Mouse (Mus musculus): ENCODE measurements around the gene Olfr1143. TPM values are rescaled to one million over a fixed set of nuclear protein-coding genes. Genes with fewer than 3 reads are reported as not detected.

Olfr1143 gene
- polyA plus RNA-seq (2015; fragmentation: Nextera tagmentation; extraction: Ambion mirVana), result not detected in 2 replicates

DNA sequence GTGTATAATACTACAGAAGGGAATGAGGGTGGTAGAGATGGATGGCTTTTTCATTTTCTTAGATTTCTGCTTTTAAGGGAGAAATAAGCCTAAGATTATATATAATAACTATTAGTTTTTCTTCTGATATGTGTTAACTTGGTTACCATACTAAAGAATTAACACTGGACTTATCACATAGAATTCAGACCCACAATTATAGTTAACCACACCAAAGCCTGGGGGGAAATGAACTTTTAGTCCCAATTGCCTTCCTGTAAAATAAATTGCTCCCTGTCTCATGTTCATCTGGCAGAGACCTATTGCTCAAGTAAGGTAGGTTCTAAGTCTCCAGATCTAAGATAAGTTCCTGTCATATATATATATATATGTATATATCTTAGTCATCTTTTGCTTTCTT lies at the start of gene Olfr1143:
Gene Olfr1143, plus strand, starts transcription at position 301 of the 400 bp plus-strand sequence.
- H3K27ac ChIP-seq, result no peak within 1 kb of the TSS
- no peaks in the 10 kb centered on the region for H3K9me3 ChIP-seq (replicated peaks)
- no peaks in the 10 kb centered on the region for H3K36me3 ChIP-seq
- no peak within 1 kb of the TSS for H3K4me3 ChIP-seq
- H3K9ac ChIP-seq, result no peak within 1 kb of the TSS
- ATAC-seq (replicated peaks; ENCODE audit: insufficient number of reproducible peaks, insufficient read depth, low FRiP score, low read depth), result no peak
- no peaks in the 10 kb centered on the region for H3K4me1 ChIP-seq (replicated peaks)
- H3K4me2 ChIP-seq, result no peak within 1 kb of the TSS
- no peaks in the 10 kb centered on the region for H3K27me3 ChIP-seq

DNA sequence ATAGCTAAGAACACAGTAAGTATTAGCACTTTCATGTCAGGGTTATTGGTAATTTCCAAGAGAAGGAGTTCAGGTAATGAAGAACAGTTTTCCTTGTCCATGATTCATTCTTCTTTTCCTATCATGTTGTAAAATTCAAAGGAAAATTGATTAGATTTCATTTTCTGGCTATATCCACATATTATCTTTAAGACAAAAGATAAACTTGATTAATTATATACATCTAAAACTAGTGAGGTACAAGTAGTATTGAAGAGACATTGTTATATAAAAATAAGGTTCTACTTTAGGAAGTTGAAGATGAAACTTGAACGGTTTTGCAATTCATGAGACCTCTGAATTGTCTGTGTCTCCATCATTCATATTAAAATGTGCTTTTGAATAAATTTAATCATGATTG lies 46.5 kb upstream of the Olfr1143 start, which contains the start of gene Olfr1141:
Gene Olfr1141, minus strand, starts transcription at position 101 of the 400 bp plus-strand sequence.
- Histone ChIP-seq H3K27me3 (no peaks in the 10 kb centered on the region), H3K9ac (no peak within 1 kb of the TSS), H3K9me3 (replicated peaks) (no peaks in the 10 kb centered on the region), H3K36me3 (no peaks in the 10 kb centered on the region), H3K4me3 (no peak within 1 kb of the TSS), H3K27ac (no peak within 1 kb of the TSS), H3K4me1 (replicated peaks) (no peaks in the 10 kb centered on the region), H3K4me2 (no peak within 1 kb of the TSS)
- no peak for ATAC-seq (replicated peaks; ENCODE audit: insufficient number of reproducible peaks, insufficient read depth, low FRiP score, low read depth)
- WGBS, result 72% methylated on average over 1 of the region's 1 CpGs

DNA sequence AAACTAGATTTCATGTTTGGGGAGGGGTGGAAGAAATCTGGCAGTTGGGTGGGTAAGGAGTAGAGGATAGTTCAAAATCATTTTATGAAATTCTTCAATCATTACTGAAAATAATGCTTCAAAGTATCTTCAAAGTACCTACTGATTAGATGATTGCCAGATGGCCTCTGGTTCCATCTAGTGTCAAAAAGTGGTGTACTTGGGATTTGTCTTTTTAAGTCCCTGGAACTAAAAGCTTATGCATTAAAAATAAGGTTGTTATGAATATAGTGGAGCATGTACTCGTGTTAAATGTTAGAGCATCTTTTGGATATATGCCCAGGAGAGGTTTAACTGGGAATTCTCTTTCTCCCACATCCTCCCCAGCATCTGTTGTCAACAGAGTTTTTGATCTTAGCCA lies 24.2 kb upstream of the Olfr1143 start:
- Histone ChIP-seq H3K27me3 (no peaks in the 10 kb centered on the region), H3K9ac (no peak overlapping the region), H3K4me2 (no peak overlapping the region), H3K36me3 (no peaks in the 10 kb centered on the region), H3K9me3 (replicated peaks) (no peaks in the 10 kb centered on the region), H3K4me1 (replicated peaks) (no peaks in the 10 kb centered on the region), H3K4me3 (no peak overlapping the region), H3K27ac (no peak overlapping the region)
- 43% methylated on average over 1 of the region's 1 CpGs for WGBS
- no peak for ATAC-seq (replicated peaks; ENCODE audit: insufficient number of reproducible peaks, insufficient read depth, low FRiP score, low read depth)

DNA sequence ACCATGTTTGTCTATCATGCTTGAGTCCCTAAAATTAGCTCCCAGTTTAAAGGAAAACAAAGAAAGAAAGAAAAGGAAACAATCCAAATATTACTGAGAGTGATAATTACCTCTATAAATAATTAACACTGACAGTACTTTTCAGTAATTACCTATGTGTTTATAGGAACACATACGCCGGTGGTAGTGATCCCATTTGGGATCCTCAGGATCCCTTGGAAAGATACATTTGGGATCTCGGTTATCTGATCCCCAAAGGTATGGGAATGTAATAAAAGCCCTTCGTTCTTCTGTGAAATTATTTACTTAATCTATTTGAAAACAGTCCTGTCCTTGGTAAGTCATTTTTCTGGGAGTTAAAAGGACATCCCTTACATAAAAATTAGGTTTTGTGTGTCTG lies 21.2 kb upstream of the Olfr1143 start, which contains the start of gene Olfr152:
Gene Olfr152, plus strand, starts transcription at position 301 of the 400 bp plus-strand sequence.
- no peak within 1 kb of the TSS for H3K27ac ChIP-seq
- no peak for ATAC-seq (replicated peaks; ENCODE audit: insufficient number of reproducible peaks, insufficient read depth, low FRiP score, low read depth)
- no peak within 1 kb of the TSS for H3K9ac ChIP-seq
- H3K4me3 ChIP-seq, result no peak within 1 kb of the TSS
- no peaks in the 10 kb centered on the region for H3K9me3 ChIP-seq (replicated peaks)
- no peaks in the 10 kb centered on the region for H3K27me3 ChIP-seq
- WGBS, result 75% methylated on average over 4 of the region's 4 CpGs
- no peak within 1 kb of the TSS for H3K4me2 ChIP-seq
- no peaks in the 10 kb centered on the region for H3K36me3 ChIP-seq
- no peaks in the 10 kb centered on the region for H3K4me1 ChIP-seq (replicated peaks)

DNA sequence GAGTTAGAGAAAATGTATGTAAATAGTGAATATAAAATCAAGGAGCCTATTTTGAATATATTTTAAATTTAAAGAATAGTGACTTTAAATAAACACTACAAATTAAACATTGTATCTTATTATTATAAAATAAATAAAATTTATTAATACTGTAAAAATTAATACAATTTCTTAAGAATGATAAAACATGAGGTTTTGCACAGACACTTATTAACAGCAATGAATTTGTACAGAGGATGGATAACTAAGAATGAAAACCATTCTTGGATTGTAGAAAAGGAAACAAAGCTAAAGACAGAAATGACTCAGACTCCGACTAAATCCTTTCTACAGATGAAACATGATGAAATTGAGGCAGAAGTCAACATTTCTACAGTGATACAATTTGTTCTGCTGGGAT lies 9.1 kb downstream of the Olfr1143 start, which contains the start of gene Olfr1145:
Gene Olfr1145, plus strand, starts transcription at position 301 of the 400 bp plus-strand sequence.
- Histone ChIP-seq H3K27me3 (no peaks in the 10 kb centered on the region), H3K36me3 (no peaks in the 10 kb centered on the region), H3K9me3 (replicated peaks) (no peaks in the 10 kb centered on the region), H3K4me3 (no peak within 1 kb of the TSS), H3K4me2 (no peak within 1 kb of the TSS), H3K9ac (no peak within 1 kb of the TSS), H3K4me1 (replicated peaks) (no peaks in the 10 kb centered on the region), H3K27ac (no peak within 1 kb of the TSS)
- 70% methylated on average over 1 of the region's 1 CpGs for WGBS
- ATAC-seq (replicated peaks; ENCODE audit: insufficient number of reproducible peaks, insufficient read depth, low FRiP score, low read depth), result no peak

DNA sequence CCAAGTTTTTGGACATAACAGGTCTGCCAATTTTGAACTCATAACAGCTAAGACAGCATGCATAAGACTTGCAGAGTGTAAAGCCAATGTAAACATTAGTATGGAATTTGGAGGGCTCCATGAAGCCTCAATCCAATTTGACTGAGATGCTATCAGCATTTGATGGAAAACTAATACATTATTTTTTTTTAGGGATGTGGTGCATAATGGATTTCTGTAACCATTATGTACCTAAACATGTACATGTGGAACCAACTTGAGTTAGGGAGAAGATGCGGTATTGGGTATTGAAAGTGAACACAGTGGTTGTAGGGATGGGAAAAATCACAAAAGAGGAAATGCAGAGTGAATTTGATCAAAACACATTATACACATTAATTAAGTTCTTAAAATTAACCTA lies 29.8 kb downstream of the Olfr1143 start, which contains the start of gene Olfr1148:
Gene Olfr1148, plus strand, starts transcription at position 301 of the 400 bp plus-strand sequence.
- Histone ChIP-seq H3K27ac (no peak within 1 kb of the TSS), H3K9me3 (replicated peaks) (no peaks in the 10 kb centered on the region), H3K4me1 (replicated peaks) (no peaks in the 10 kb centered on the region), H3K27me3 (no peaks in the 10 kb centered on the region), H3K4me3 (no peak within 1 kb of the TSS), H3K36me3 (no peaks in the 10 kb centered on the region), H3K4me2 (no peak within 1 kb of the TSS), H3K9ac (no peak within 1 kb of the TSS)
- WGBS, result 85% methylated on average over 1 of the region's 1 CpGs
- ATAC-seq (replicated peaks; ENCODE audit: insufficient number of reproducible peaks, insufficient read depth, low FRiP score, low read depth), result no peak

DNA sequence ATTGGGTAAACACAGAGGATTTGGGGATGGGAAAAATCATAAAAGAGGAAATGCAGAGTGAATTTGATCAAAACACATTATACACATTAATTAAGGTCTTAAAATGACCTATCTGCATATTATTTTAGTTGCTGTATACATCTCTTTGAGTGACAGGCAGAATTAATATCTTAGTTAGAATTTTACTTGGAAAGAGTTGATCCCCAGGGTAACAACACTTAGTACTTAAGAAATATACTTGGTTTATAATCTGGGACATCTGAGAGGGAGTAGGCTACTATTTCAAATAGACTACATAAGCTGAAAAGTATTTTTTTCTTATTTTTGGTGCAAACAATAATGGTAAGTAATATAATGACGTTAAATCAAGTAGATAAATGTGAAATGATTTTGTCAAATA lies 43.3 kb downstream of the Olfr1143 start, which contains the start of gene Olfr1150-ps1:
Gene Olfr1150-ps1, plus strand, starts transcription at position 301 of the 400 bp plus-strand sequence.
- Histone ChIP-seq H3K36me3 (no peaks in the 10 kb centered on the region), H3K9ac (no peak within 1 kb of the TSS)
- WGBS, result 68% methylated on average over 1 of the region's 1 CpGs

More for the DNA sequence above, 43.3 kb downstream of the Olfr1143 start, which contains the start of gene Olfr1150-ps1:
- no peaks in the 10 kb centered on the region for H3K4me1 ChIP-seq (replicated peaks)
- no peaks in the 10 kb centered on the region for H3K9me3 ChIP-seq (replicated peaks)
- H3K27me3 ChIP-seq, result no peaks in the 10 kb centered on the region
- no peak within 1 kb of the TSS for H3K4me2 ChIP-seq
- ATAC-seq (replicated peaks; ENCODE audit: insufficient number of reproducible peaks, insufficient read depth, low FRiP score, low read depth), result no peak
- no peak within 1 kb of the TSS for H3K4me3 ChIP-seq
- no peak within 1 kb of the TSS for H3K27ac ChIP-seq

Other genes with a start within 250 kb of the Olfr1143 start
- not detected in 2 replicates for gene Olfr1129, start 226.7 kb upstream of the Olfr1143 start, polyA plus RNA-seq (2015; fragmentation: Nextera tagmentation; extraction: Ambion mirVana)
- not detected in 2 replicates for gene Olfr1130, start 194.4 kb upstream of the Olfr1143 start, polyA plus RNA-seq (2015; fragmentation: Nextera tagmentation; extraction: Ambion mirVana)
- gene Olfr1131, start 173.5 kb upstream of the Olfr1143 start, polyA plus RNA-seq (2015; fragmentation: Nextera tagmentation; extraction: Ambion mirVana), result not detected in 2 replicates
- gene Olfr1132, start 163.1 kb upstream of the Olfr1143 start, polyA plus RNA-seq (2015; fragmentation: Nextera tagmentation; extraction: Ambion mirVana), result not detected in 2 replicates
- not detected in 2 replicates for gene Olfr1133, start 153.2 kb upstream of the Olfr1143 start, polyA plus RNA-seq (2015; fragmentation: Nextera tagmentation; extraction: Ambion mirVana)
- not detected in 2 replicates for gene Olfr1134, start 142.1 kb upstream of the Olfr1143 start, polyA plus RNA-seq (2015; fragmentation: Nextera tagmentation; extraction: Ambion mirVana)
- not detected in 2 replicates for gene Olfr1135, start 126.9 kb upstream of the Olfr1143 start, polyA plus RNA-seq (2015; fragmentation: Nextera tagmentation; extraction: Ambion mirVana)
- not detected in 2 replicates for gene Olfr1136, start 106.6 kb upstream of the Olfr1143 start, polyA plus RNA-seq (2015; fragmentation: Nextera tagmentation; extraction: Ambion mirVana)
- not detected in 2 replicates for gene Olfr1137, start 87.4 kb upstream of the Olfr1143 start, polyA plus RNA-seq (2015; fragmentation: Nextera tagmentation; extraction: Ambion mirVana)
- gene Olfr1138, start 60.6 kb upstream of the Olfr1143 start, polyA plus RNA-seq (2015; fragmentation: Nextera tagmentation; extraction: Ambion mirVana), result not detected in 2 replicates
- gene Olfr1140, start 56.8 kb upstream of the Olfr1143 start, polyA plus RNA-seq (2015; fragmentation: Nextera tagmentation; extraction: Ambion mirVana), result not detected in 2 replicates
- not detected in 2 replicates for gene Olfr1141, start 46.6 kb upstream of the Olfr1143 start, polyA plus RNA-seq (2015; fragmentation: Nextera tagmentation; extraction: Ambion mirVana)
- gene Olfr152, start 21.1 kb upstream of the Olfr1143 start, polyA plus RNA-seq (2015; fragmentation: Nextera tagmentation; extraction: Ambion mirVana), result not detected in 2 replicates
- not detected in 2 replicates for gene Olfr1145, start 9.2 kb downstream of the Olfr1143 start, polyA plus RNA-seq (2015; fragmentation: Nextera tagmentation; extraction: Ambion mirVana)
- gene Olfr1148, start 29.9 kb downstream of the Olfr1143 start, polyA plus RNA-seq (2015; fragmentation: Nextera tagmentation; extraction: Ambion mirVana), result not detected in 2 replicates
- not detected in 2 replicates for gene Olfr1150-ps1, start 43.4 kb downstream of the Olfr1143 start, polyA plus RNA-seq (2015; fragmentation: Nextera tagmentation; extraction: Ambion mirVana)
- gene Olfr1151, start 55.3 kb downstream of the Olfr1143 start, polyA plus RNA-seq (2015; fragmentation: Nextera tagmentation; extraction: Ambion mirVana), result not detected in 2 replicates
- not detected in 2 replicates for gene Olfr1152, start 65.9 kb downstream of the Olfr1143 start, polyA plus RNA-seq (2015; fragmentation: Nextera tagmentation; extraction: Ambion mirVana)
- not detected in 2 replicates for gene Olfr1153, start 94.4 kb downstream of the Olfr1143 start, polyA plus RNA-seq (2015; fragmentation: Nextera tagmentation; extraction: Ambion mirVana)
- gene Olfr1154, start 104.6 kb downstream of the Olfr1143 start, polyA plus RNA-seq (2015; fragmentation: Nextera tagmentation; extraction: Ambion mirVana), result not detected in 2 replicates
- not detected in 2 replicates for gene Olfr1155, start 144.5 kb downstream of the Olfr1143 start, polyA plus RNA-seq (2015; fragmentation: Nextera tagmentation; extraction: Ambion mirVana)
- gene Olfr1156, start 152.5 kb downstream of the Olfr1143 start, polyA plus RNA-seq (2015; fragmentation: Nextera tagmentation; extraction: Ambion mirVana), result not detected in 2 replicates
- not detected in 2 replicates for gene Olfr1157, start 167.7 kb downstream of the Olfr1143 start, polyA plus RNA-seq (2015; fragmentation: Nextera tagmentation; extraction: Ambion mirVana)
- not detected in 2 replicates for gene Olfr74, start 174.1 kb downstream of the Olfr1143 start, polyA plus RNA-seq (2015; fragmentation: Nextera tagmentation; extraction: Ambion mirVana)
- not detected in 2 replicates for gene Olfr1158, start 189.5 kb downstream of the Olfr1143 start, polyA plus RNA-seq (2015; fragmentation: Nextera tagmentation; extraction: Ambion mirVana)
- gene Olfr1160, start 207.7 kb downstream of the Olfr1143 start, polyA plus RNA-seq (2015; fragmentation: Nextera tagmentation; extraction: Ambion mirVana), result not detected in 2 replicates
- not detected in 2 replicates for gene Olfr1161, start 222.2 kb downstream of the Olfr1143 start, polyA plus RNA-seq (2015; fragmentation: Nextera tagmentation; extraction: Ambion mirVana)
- not detected in 2 replicates for gene Olfr73, start 237.1 kb downstream of the Olfr1143 start, polyA plus RNA-seq (2015; fragmentation: Nextera tagmentation; extraction: Ambion mirVana)

Measured in heart, embryonic 15.5 days (tissue).